Mouse (Mus musculus) hindbrain, embryonic 15.5 days (tissue): Measurements from ENCODE around the gene Cradd. TPM values are rescaled to one million over a fixed set of nuclear protein-coding genes. Genes with fewer than 3 reads are reported as not detected.

Experiments
- ATAC-seq: fragments of 200-750 bp; cut with Nextera tagmentation; 2 replicates; pipeline ENCODE4 v1.8.0; 2017; ENCODE audit warnings: low read depth, moderate number of reproducible peaks, moderate TSS enrichment; ENCODE audit not compliant: low FRiP score
- H3K27ac ChIP-seq: fragments of 300-500 bp; sonication (generic); replicated peaks from 2 replicates; pipeline ENCODE4 v1.5.1; 2015; ENCODE audit warnings: mild to moderate bottlenecking, inconsistent platforms
- H3K27me3 ChIP-seq: fragments of 300-500 bp; sonication (generic); 2 replicates; pipeline ENCODE4 v1.6.1; 2015; ENCODE audit warnings: control low read depth, inconsistent platforms
- H3K36me3 ChIP-seq: fragments of 300-500 bp; sonication (generic); 2 replicates; pipeline ENCODE4 v1.6.1; 2015; ENCODE audit warnings: control low read depth, inconsistent platforms
- H3K4me1 ChIP-seq: fragments of 300-500 bp; sonication (generic); replicated peaks from 2 replicates; pipeline ENCODE4 v1.6.1; 2015; ENCODE audit warnings: control low read depth, inconsistent platforms
- H3K4me2 ChIP-seq: fragments of 300-500 bp; sonication (generic); 2 replicates; pipeline ENCODE4 v1.6.1; 2015; ENCODE audit warnings: moderate library complexity, mild to moderate bottlenecking, inconsistent platforms
- H3K4me3 ChIP-seq: fragments of 300-500 bp; sonication (generic); 2 replicates; pipeline ENCODE4 v1.5.1; 2015; ENCODE audit warnings: mild to moderate bottlenecking, inconsistent platforms
- H3K9ac ChIP-seq: fragments of 300-500 bp; sonication (generic); 2 replicates; pipeline ENCODE4 v1.6.1; 2015; ENCODE audit warnings: inconsistent platforms
- H3K9me3 ChIP-seq: fragments of 300-500 bp; sonication (generic); 2 replicates; pipeline ENCODE4 v1.6.1; 2016; ENCODE audit warnings: control low read depth, inconsistent platforms
- WGBS: fragments of 180-500 bp; shearing (Covaris S2); methylation state at CpG from one replicate; pipeline ENCODE4 v1.1.7; 2015; 5-methylcytosine and 5-hydroxymethylcytosine counted together
- polyA plus RNA-seq: library from polyadenylated mRNA; unstranded; fragments of >200 nt; fragmentation: Nextera tagmentation; extraction: Ambion mirVana; gene quantifications from 2 replicates; pipeline ENCODE4 v1.2.1, GENCODE M21; 2015

Cradd gene
- polyA plus RNA-seq, 1 experiment from 2014 or later, result 9.4 TPM

DNA sequence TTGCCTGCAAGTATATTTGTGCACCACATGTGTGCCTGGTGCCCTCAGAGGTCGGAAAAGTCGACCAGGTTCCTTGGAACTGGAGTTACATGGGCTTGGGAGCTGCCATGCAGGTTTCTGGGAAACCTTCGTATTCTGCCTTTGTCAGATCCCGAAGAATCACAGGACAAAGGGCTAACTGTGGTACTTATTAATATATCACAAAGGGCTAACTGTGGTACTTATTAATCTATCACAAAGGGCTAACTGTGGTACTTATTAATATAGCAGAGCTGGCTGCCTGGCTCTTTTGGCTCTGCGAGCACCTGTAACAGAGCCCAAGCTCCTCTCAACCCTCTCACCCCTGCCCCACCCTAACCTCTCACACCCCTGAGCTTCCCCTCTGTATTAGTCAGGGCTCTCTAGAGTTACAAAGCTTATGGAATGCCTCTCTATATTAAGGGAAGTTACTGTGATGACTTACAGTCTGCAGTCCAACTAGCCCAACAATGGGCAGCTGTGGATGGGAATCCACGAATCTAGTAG lies 42.4 kb downstream of the Cradd start:
- Histone ChIP-seq H3K9ac (no peak overlapping the region), H3K36me3 (no peaks in the 10 kb centered on the region), H3K4me1 (no peaks in the 10 kb centered on the region), H3K4me3 (no peak overlapping the region), H3K27ac (no peak overlapping the region), H3K9me3 (no peaks in the 10 kb centered on the region), H3K4me2 (no peak overlapping the region), H3K27me3 (no peaks in the 10 kb centered on the region)
- WGBS, result 82% methylated on average over 6 of the region's 6 CpGs
- ATAC-seq, result no peak

GRCm38 (mm10) chr10:95280327-95280726 lies 43.6 kb downstream of the Cradd start:
- no peak for ATAC-seq
- Histone ChIP-seq H3K27me3 (no peaks in the 10 kb centered on the region), H3K9me3 (no peaks in the 10 kb centered on the region), H3K9ac (no peak overlapping the region), H3K4me1 (no peaks in the 10 kb centered on the region), H3K4me2 (no peak overlapping the region), H3K36me3 (no peaks in the 10 kb centered on the region), H3K4me3 (no peak overlapping the region), H3K27ac (no peak overlapping the region)
- 85% methylated on average over 3 of the region's 3 CpGs for WGBS

GRCm38 (mm10) chr10:95279459-95279858 lies 44.5 kb downstream of the Cradd start:
- H3K36me3 ChIP-seq, result no peaks in the 10 kb centered on the region
- 84% methylated on average over 1 of the region's 1 CpGs for WGBS
- no peak overlapping the region for H3K4me3 ChIP-seq
- H3K9ac ChIP-seq, result no peak overlapping the region
- no peak for ATAC-seq
- H3K27ac ChIP-seq, result no peak overlapping the region
- no peaks in the 10 kb centered on the region for H3K4me1 ChIP-seq
- H3K9me3 ChIP-seq, result no peaks in the 10 kb centered on the region
- H3K27me3 ChIP-seq, result no peaks in the 10 kb centered on the region
- no peak overlapping the region for H3K4me2 ChIP-seq

- H3K27me3 ChIP-seq, result no peaks in the 10 kb centered on the region
- no peaks in the 10 kb centered on the region for H3K36me3 ChIP-seq
- H3K4me2 ChIP-seq, result no peak overlapping the region
- H3K9ac ChIP-seq, result no peak overlapping the region
- H3K9me3 ChIP-seq, result no peaks in the 10 kb centered on the region
- 85% methylated on average over 11 of the region's 11 CpGs for WGBS
- no peak overlapping the region for H3K27ac ChIP-seq
- no peak for ATAC-seq
- no peak overlapping the region for H3K4me3 ChIP-seq
- H3K4me1 ChIP-seq, result no peaks in the 10 kb centered on the region
Measured at GRCm38 (mm10) chr10:95278085-95278484, 45.8 kb downstream of the Cradd start.

- H3K4me3 ChIP-seq, result no peak overlapping the region
- no peak for ATAC-seq
- H3K27ac ChIP-seq, result no peak overlapping the region
- 91% methylated on average over 9 of the region's 9 CpGs for WGBS
- no peak overlapping the region for H3K4me2 ChIP-seq
- no peaks in the 10 kb centered on the region for H3K27me3 ChIP-seq
- no peak overlapping the region for H3K9ac ChIP-seq
- no peaks in the 10 kb centered on the region for H3K36me3 ChIP-seq
- H3K9me3 ChIP-seq, result no peaks in the 10 kb centered on the region
- no peaks in the 10 kb centered on the region for H3K4me1 ChIP-seq
Measured at GRCm38 (mm10) chr10:95275488-95275887, 48.4 kb downstream of the Cradd start.

DNA sequence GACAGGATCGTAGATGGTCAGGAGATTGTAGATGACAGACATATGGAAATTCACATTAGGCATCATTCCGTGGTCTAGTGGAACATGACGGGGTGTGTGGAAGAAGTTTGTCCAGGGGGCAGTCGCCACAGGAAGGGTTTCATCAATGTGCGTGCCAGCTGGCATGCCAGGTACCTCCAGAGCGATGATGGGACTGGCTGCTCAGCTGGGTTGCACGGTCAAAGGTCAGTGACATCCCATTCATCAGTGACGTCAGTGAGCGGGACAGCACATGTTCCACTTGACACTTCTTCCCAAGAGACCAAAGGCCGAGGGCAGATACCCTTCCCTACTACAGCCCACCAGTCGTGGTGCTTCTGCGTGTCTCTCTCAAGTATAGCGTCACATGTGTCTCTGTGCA lies 50.7 kb downstream of the Cradd start:
- Histone ChIP-seq H3K9ac (no peak overlapping the region), H3K27me3 (no peaks in the 10 kb centered on the region), H3K9me3 (no peaks in the 10 kb centered on the region), H3K4me2 (no peak overlapping the region), H3K36me3 (no peaks in the 10 kb centered on the region), H3K4me1 (no peaks in the 10 kb centered on the region), H3K27ac (no peak overlapping the region), H3K4me3 (no peak overlapping the region)
- 81% methylated on average over 13 of the region's 13 CpGs for WGBS
- ATAC-seq, result no peak

DNA sequence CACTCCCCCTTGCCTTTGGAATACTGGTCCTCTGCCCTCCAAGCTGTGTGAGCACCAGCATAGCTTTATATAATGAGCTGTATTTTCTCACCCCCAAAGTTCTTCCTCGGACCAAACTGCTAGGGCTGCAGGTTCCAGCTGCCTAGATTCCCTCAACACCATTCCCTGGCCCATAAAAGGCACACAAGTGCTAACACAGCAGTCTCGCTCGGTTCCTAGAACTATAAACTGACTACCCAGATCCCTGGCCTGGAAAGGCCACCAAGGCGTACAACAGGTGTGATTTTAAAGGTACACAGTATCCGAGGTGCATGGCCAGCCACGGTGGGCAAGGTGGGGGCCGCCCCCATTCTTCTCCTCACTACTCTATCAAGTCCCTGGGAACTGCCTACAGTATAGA lies 54.8 kb downstream of the Cradd start:
- H3K9ac ChIP-seq, result no peak overlapping the region
- H3K4me2 ChIP-seq, result no peak overlapping the region
- no peaks in the 10 kb centered on the region for H3K9me3 ChIP-seq
- no peaks in the 10 kb centered on the region for H3K36me3 ChIP-seq
- H3K4me3 ChIP-seq, result no peak overlapping the region
- ATAC-seq, result no peak
- H3K27me3 ChIP-seq, result peaks cover 8% of the 10 kb centered on the region
- no peak overlapping the region for H3K27ac ChIP-seq
- H3K4me1 ChIP-seq, result peaks cover 10% of the 10 kb centered on the region; the same call in 1 of the 2 replicates
- 93% methylated on average over 7 of the region's 7 CpGs for WGBS

DNA sequence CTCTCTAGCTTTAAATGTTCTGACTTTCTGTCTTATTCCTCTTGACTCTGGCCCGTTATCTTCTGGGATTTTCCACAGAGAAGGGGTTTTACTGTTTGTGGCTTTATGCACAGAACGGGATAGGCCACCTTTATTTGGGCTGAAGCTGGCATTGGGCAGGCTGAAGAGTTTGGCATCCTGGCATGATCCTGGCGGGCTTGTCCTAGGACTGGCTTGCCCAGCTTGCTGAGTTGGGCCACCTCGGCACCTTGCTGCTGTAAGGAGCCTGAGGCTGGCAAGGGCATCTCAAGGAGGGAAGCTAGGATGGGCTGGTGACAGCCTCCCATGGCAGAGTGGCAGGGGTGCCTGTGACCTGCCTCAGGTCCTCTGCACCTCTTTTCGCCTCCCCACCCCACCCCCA lies 55.6 kb downstream of the Cradd start:
- no peak overlapping the region for H3K9ac ChIP-seq
- H3K9me3 ChIP-seq, result no peaks in the 10 kb centered on the region
- H3K36me3 ChIP-seq, result no peaks in the 10 kb centered on the region
- H3K27ac ChIP-seq, result no peak overlapping the region
- H3K4me2 ChIP-seq, result no peak overlapping the region
- 90% methylated on average over 5 of the region's 5 CpGs for WGBS
- H3K4me3 ChIP-seq, result no peak overlapping the region
- peaks cover 14% of the 10 kb centered on the region for H3K27me3 ChIP-seq
- no peak for ATAC-seq
- H3K4me1 ChIP-seq, result peaks cover 10% of the 10 kb centered on the region; the same call in 1 of the 2 replicates

DNA sequence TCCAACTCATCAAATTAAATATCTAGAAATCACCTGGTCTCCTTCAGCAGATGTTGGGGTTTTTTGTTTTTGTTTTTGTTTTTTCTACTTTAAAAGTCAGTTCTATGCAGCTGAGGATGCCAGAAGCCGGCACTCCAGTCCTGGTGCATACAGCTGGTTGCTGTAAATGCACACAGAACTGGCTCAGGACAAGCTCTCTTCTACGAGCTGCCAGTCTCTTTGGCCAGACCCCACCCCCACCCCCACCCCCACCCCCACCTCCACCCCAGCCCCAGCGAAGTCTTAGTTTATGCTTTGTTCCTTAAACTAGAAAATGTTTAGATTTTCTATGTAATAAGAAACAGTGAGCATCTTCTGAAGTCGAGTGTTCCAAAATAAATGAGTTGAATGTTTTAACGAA lies 57.0 kb downstream of the Cradd start:
- Histone ChIP-seq H3K4me2 (no peak overlapping the region), H3K27ac (no peak overlapping the region), H3K9me3 (no peaks in the 10 kb centered on the region), H3K27me3 (peaks cover 22% of the 10 kb centered on the region), H3K36me3 (no peaks in the 10 kb centered on the region), H3K4me3 (no peak overlapping the region), H3K9ac (no peak overlapping the region), H3K4me1 (peaks cover 10% of the 10 kb centered on the region; the same call in 1 of the 2 replicates)
- 33% methylated on average over 5 of the region's 5 CpGs for WGBS
- ATAC-seq, result no peak

DNA sequence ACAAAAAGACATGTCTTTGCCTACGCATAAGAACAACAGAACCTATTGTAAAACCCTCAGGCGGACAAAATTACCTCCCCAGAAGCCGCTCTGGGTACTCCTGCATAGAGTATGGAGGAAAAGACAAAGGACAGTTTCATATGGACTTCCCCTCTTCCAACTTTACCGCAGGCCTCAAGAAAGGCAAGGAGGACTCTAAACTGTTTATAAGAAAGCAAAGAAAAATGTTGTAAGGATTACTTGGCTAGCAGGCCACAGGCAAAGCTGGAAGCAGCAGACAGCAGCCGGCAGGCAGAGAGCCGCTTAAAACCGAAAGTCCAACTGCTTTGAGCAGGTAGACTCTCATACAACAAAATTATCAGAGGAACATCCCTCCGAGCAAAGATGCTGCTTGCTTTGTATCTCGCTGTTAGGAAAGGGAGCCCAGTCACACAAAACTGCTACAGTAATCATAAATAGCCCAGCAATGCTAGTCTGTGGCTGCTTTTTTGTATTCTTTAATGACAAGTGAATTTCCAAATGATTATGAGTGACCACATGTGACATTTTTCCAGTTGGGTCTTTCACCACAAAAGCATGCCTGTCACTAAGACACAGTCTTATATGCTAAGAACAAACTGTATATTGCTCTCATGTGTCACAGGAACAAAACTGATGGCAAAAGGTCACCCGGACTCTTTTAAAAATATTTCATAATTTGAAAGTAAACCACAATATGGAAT lies 57.7 kb downstream of the Cradd start:
- Histone ChIP-seq H3K4me2 (no peak overlapping the region), H3K36me3 (no peaks in the 10 kb centered on the region), H3K4me1 (peaks cover 10% of the 10 kb centered on the region; the same call in 1 of the 2 replicates), H3K27ac (no peak overlapping the region), H3K9me3 (no peaks in the 10 kb centered on the region), H3K4me3 (no peak overlapping the region), H3K9ac (no peak overlapping the region), H3K27me3 (peaks cover 22% of the 10 kb centered on the region)
- ATAC-seq, result no peak
- 61% methylated on average over 10 of the region's 10 CpGs for WGBS

GRCm38 (mm10) chr10:95265576-95265975 lies 58.4 kb downstream of the Cradd start:
- Histone ChIP-seq H3K27me3 (peaks cover 22% of the 10 kb centered on the region), H3K4me3 (no peak overlapping the region), H3K4me1 (peaks cover 10% of the 10 kb centered on the region; the same call in 1 of the 2 replicates), H3K9me3 (no peaks in the 10 kb centered on the region), H3K36me3 (no peaks in the 10 kb centered on the region), H3K4me2 (no peak overlapping the region), H3K27ac (no peak overlapping the region), H3K9ac (no peak overlapping the region)
- 71% methylated on average over 4 of the region's 4 CpGs for WGBS
- ATAC-seq, result no peak

- 0 out of 2 replicates have a peak, but pooled peaks have one; percentile 27 for ATAC-seq
- peak overlapping the region; percentile 19; the same call in 1 of the 2 replicates for H3K9ac ChIP-seq
- peak overlapping the region; percentile 67 for H3K4me2 ChIP-seq
- peak overlapping the region; percentile 36 for H3K4me3 ChIP-seq
- no peak overlapping the region for H3K27ac ChIP-seq
- H3K27me3 ChIP-seq, result peaks cover 22% of the 10 kb centered on the region
- H3K9me3 ChIP-seq, result no peaks in the 10 kb centered on the region
- H3K4me1 ChIP-seq, result peaks cover 10% of the 10 kb centered on the region; the same call in 1 of the 2 replicates
- no peaks in the 10 kb centered on the region for H3K36me3 ChIP-seq
- WGBS, result 7% methylated on average over 37 of the region's 37 CpGs
Measured at GRCm38 (mm10) chr10:95264485-95265321, 59.2 kb downstream of the Cradd start.
